Comparison of ENCODE assay signal across 8 mouse cellular contexts in the genomic region with DNA sequence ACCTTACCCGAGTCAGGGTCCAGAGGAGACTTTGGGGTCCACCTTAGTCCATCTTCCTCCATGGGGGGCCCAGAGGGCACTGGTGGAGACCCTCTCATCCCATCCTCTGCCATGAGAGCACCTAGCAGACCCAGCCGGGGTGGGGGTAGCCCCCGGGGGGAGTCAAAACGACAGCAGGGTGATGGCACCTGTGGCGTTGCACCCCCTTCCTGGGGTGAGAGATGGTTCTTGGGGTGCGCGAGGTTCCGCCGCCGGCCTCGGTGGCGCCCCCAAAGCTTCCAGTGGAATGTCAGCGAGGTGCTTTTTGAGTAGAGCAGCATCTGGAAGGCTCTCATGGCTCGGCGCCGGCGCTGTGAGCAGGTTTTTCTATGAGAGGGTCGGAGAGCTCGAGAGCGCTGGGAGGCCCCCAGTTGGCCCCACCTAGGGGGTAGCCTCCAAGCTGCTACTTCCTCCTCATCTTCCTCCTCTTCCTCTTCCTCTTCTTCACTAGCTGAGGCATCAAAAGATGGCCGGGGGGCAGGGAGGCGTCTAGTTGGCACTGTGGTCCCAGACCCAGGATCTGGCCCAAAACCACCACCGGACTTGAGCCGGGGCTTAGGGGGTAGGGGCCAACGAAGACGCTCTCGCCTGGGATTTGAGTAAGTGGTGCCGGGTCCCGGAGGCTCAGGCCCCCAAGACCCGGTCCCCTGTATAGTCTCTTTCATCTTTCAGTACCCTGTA. TPM values are rescaled to one million over a fixed set of nuclear protein-coding genes. Genes with fewer than 3 reads are reported as not detected.
DNase-seq lines count a peak whose midpoint lies in the region; ATAC-seq and TF ChIP-seq lines count a peak whose summit lies in the region.

No protein-coding gene starts in this region.

- peaks cover 26% of the 10 kb centered on the region for H3K4me1 ChIP-seq in heart, embryonic 10.5 days
- peaks cover 0 to 58% of the 10 kb centered on the region in 2 experiments; a peak in 2 of 4 replicates for H3K4me1 ChIP-seq in CH12.LX (ENCODE audit: control insufficient read depth in 1 of 2, insufficient read depth in 2 of 2)
- peaks cover 33% of the 10 kb centered on the region for H3K4me1 ChIP-seq in forebrain, embryonic 13.5 days
- H3K4me1 ChIP-seq in liver, embryonic 13.5 days (replicated peaks) = peaks cover 49% of the 10 kb centered on the region

- H3K4me3 ChIP-seq in heart, embryonic 10.5 days = peak overlapping the region; percentile 90
- H3K4me3 ChIP-seq in CH12.LX (replicated peaks in 1 of 3; ENCODE audit: low read depth in 2 of 3, low read length in 2 of 3, poor library complexity in 1 of 3) = peak overlapping the region; percentile 75 to 96 (median 85)
- H3K4me3 ChIP-seq in forebrain, embryonic 13.5 days = peak overlapping the region; percentile 78
- peak overlapping the region; percentile 90 for H3K4me3 ChIP-seq in liver, embryonic 13.5 days (replicated peaks)

- peak overlapping the region; percentile 100 for H3K4me2 ChIP-seq in CH12.LX (ENCODE audit: insufficient read depth, low read depth, poor library complexity, severe bottlenecking)
- H3K4me2 ChIP-seq in forebrain, embryonic 13.5 days = peak overlapping the region; percentile 97
- H3K4me2 ChIP-seq in liver, embryonic 13.5 days = peak overlapping the region; percentile 81

- H3K36me3 ChIP-seq in heart, embryonic 10.5 days = peaks cover 53% of the 10 kb centered on the region
- peaks cover 38 to 47% of the 10 kb centered on the region in 2 experiments for H3K36me3 ChIP-seq in CH12.LX (replicated peaks in 1 of 2; ENCODE audit: control insufficient read depth in 1 of 2, insufficient read depth in 1 of 2, low read length in 1 of 2)
- peaks cover 51% of the 10 kb centered on the region for H3K36me3 ChIP-seq in forebrain, embryonic 13.5 days (ENCODE audit: poor library complexity, severe bottlenecking)
- H3K36me3 ChIP-seq in liver, embryonic 13.5 days = peaks cover 49% of the 10 kb centered on the region

- TF ChIP-seq CTCF in CH12.LX (conservative IDR thresholded peaks at IDR 0.05 in 1 of 2, IDR thresholded peaks at IDR 0.05 in 1 of 2; ENCODE audit: low read depth in 2 of 2, low read length in 2 of 2) = no peak

- 88% methylated on average over 30 of the region's 30 CpGs for WGBS in heart, embryonic 10.5 days
- WGBS in forebrain, embryonic 13.5 days = 93% methylated on average over 30 of the region's 30 CpGs
- 84% methylated on average over 30 of the region's 30 CpGs for WGBS in liver, embryonic 13.5 days (ENCODE audit: insufficient replicate concordance)

- H3K79me2 ChIP-seq in CH12.LX (replicated peaks; ENCODE audit: control insufficient read depth, extremely low read depth, insufficient read depth, poor library complexity, severe bottlenecking) = peaks cover 42% of the 10 kb centered on the region

- ATAC-seq in forebrain, embryonic 13.5 days = no peak
- no peak for ATAC-seq in liver, embryonic 13.5 days (ENCODE audit: low read depth)

- in situ Hi-C loops in CH12.LX (cut with MboI; ENCODE audit: low pct_ligation_motif_present, low pct_unique_long_range_greater_than_20kb, low sequenced_read_pairs) = loop anchor here (5.0 to 10.0 kb wide), 2 partner anchors 65 to 197 kb away; a partner anchor contains a TSS

- no peaks in the 10 kb centered on the region for H3K9me3 ChIP-seq in heart, embryonic 10.5 days
- no peaks in the 10 kb centered on the region for H3K9me3 ChIP-seq in CH12.LX (replicated peaks; ENCODE audit: low read length)
- H3K9me3 ChIP-seq in forebrain, embryonic 13.5 days (replicated peaks) = no peaks in the 10 kb centered on the region
- H3K9me3 ChIP-seq in liver, embryonic 13.5 days (replicated peaks) = no peaks in the 10 kb centered on the region

- no peak for TF ChIP-seq RAD21 in CH12.LX (IDR thresholded peaks at IDR 0.05; ENCODE audit: low read depth, low read length)

- dilution Hi-C loops in CH12.LX (cut with MboI; ENCODE audit: extremely low pct_ligation_motif_present, extremely low pct_unique_long_range_greater_than_20kb, low sequenced_read_pairs) = no loop called here

- H3K27me3 ChIP-seq in heart, embryonic 10.5 days (ENCODE audit: insufficient read depth, poor library complexity, severe bottlenecking) = peaks cover 15% of the 10 kb centered on the region
- no peaks in the 10 kb centered on the region for H3K27me3 ChIP-seq in CH12.LX (replicated peaks)
- no peaks in the 10 kb centered on the region for H3K27me3 ChIP-seq in forebrain, embryonic 13.5 days
- H3K27me3 ChIP-seq in liver, embryonic 13.5 days = no peaks in the 10 kb centered on the region

- 0 out of 2 replicates have a peak, but pooled peaks have one; percentile 22 for TF ChIP-seq POLR2A in CH12.LX (IDR thresholded peaks at IDR 0.05; ENCODE audit: low read depth, low read length)

- no peak for DNase-seq in heart, embryonic 10.5 days (ENCODE audit: low spot score)
- DNase-seq in heart, adult 8-10 months (ENCODE audit: low spot score) = no peak
- no peak for DNase-seq in CH12.LX (ENCODE audit: extremely low read depth)
- no peak for DNase-seq in liver, embryonic 13.5 days
- DNase-seq in spleen, postnatal 36 days (ENCODE audit: low spot score in 2 of 2) = no peak
- DNase-seq in spleen, adult 18-20 months = no peak
- DNase-seq in testis, postnatal 10 days (ENCODE audit: low spot score) = no peak

- peak overlapping the region; percentile 79 for H3K9ac ChIP-seq in CH12.LX (ENCODE audit: insufficient read depth, low read depth)
- H3K9ac ChIP-seq in forebrain, embryonic 13.5 days = peak overlapping the region; percentile 88; the same call in 1 of the 2 replicates
- H3K9ac ChIP-seq in liver, embryonic 13.5 days = peak overlapping the region; percentile 89

- 0 out of 2 replicates have a peak overlapping the region, but pooled peaks have one; percentile 42 for H3K27ac ChIP-seq in heart, embryonic 10.5 days
- H3K27ac ChIP-seq in CH12.LX (ENCODE audit: insufficient read depth, low read depth) = no peak overlapping the region
- H3K27ac ChIP-seq in forebrain, embryonic 13.5 days = no peak overlapping the region
- peak overlapping the region; percentile 92; the same call in 1 of the 2 replicates for H3K27ac ChIP-seq in liver, embryonic 13.5 days

- no peak for TF ChIP-seq EP300 in CH12.LX (IDR thresholded peaks at IDR 0.05; ENCODE audit: low read length)

TF ChIP-seq in CH12.LX, 34 proteins besides CTCF, POLR2A, EP300 and RAD21 (continues in another document):
- no peak for TF ChIP-seq CHD2 (IDR thresholded peaks at IDR 0.05; ENCODE audit: low read length)
- no peak for TF ChIP-seq MXI1 (IDR thresholded peaks at IDR 0.05; ENCODE audit: low read depth, low read length)
- TF ChIP-seq USF2 (conservative IDR thresholded peaks at IDR 0.05; ENCODE audit: low read depth, low read length) = no peak
- TF ChIP-seq GABPA (IDR thresholded peaks at IDR 0.05; ENCODE audit: insufficient replicate concordance, low read depth, low read length) = no peak
- no peak for TF ChIP-seq TBP (conservative IDR thresholded peaks at IDR 0.05; ENCODE audit: low read depth, low read length)
- TF ChIP-seq BHLHE40 (IDR thresholded peaks at IDR 0.05; ENCODE audit: low read depth, low read length) = no peak
- no peak for TF ChIP-seq KAT2A (IDR thresholded peaks at IDR 0.05; ENCODE audit: insufficient replicate concordance, low read length)

RNA-seq across cellular contexts. Expression of a gene that starts 1.6 kb away (rescaled TPM):
- 95.3 and 108 TPM in 2 replicates for polyA plus RNA-seq in heart, embryonic 10.5 days (2016; fragmentation: Nextera tagmentation; extraction: Ambion mirVana)
- 10 to 100 TPM; 27.2 to 40.0 (median 28.7) TPM for total RNA-seq in heart, adult 8-10 months (2022)
- total RNA-seq in CH12.LX (2012; rRNA removed) (116 and 157 TPM in 2 replicates), CH12.LX (2014; rRNA removed) (256 TPM in 2 replicates)
- 303 and 317 TPM in 2 replicates for polyA plus RNA-seq in CH12.LX (2012; ENCODE audit: insufficient read length, low read depth)
- polyA plus RNA-seq in forebrain, embryonic 13.5 days (2015; fragmentation: Nextera tagmentation; extraction: Ambion mirVana) = 93.7 and 99.6 TPM in 2 replicates
- polyA plus RNA-seq in liver, embryonic 13.5 days (2015; fragmentation: Nextera tagmentation; extraction: Ambion mirVana) = 37.3 and 38.6 TPM in 2 replicates

RNA-seq across cellular contexts. Expression of a gene that starts 5.3 kb away (rescaled TPM):
- 0.25 TPM in 1 of 2 replicates, not detected in the other for polyA plus RNA-seq in heart, embryonic 10.5 days (2016; fragmentation: Nextera tagmentation; extraction: Ambion mirVana)
- 1 to 10 TPM; 2.6 to 4.3 (median 2.9) TPM for total RNA-seq in heart, adult 8-10 months (2022)
- 0.08 and 0.21 TPM in 2 replicates for total RNA-seq in CH12.LX (2012; rRNA removed)
- 0.32 and 0.35 TPM in 2 replicates for total RNA-seq in CH12.LX (2014; rRNA removed)
- 0.63 and 1.0 TPM in 2 replicates for polyA plus RNA-seq in CH12.LX (2012; ENCODE audit: insufficient read length, low read depth)
- polyA plus RNA-seq in forebrain, embryonic 13.5 days (2015; fragmentation: Nextera tagmentation; extraction: Ambion mirVana) = 0.15 and 0.43 TPM in 2 replicates
- 0.10 TPM in 1 of 2 replicates, not detected in the other for polyA plus RNA-seq in liver, embryonic 13.5 days (2015; fragmentation: Nextera tagmentation; extraction: Ambion mirVana)

RNA-seq across cellular contexts. Expression of a gene that starts 8.1 kb away (rescaled TPM):
- 481 and 586 TPM in 2 replicates for polyA plus RNA-seq in heart, embryonic 10.5 days (2016; fragmentation: Nextera tagmentation; extraction: Ambion mirVana)
- 100 to 1,000 TPM; 162 to 194 (median 186) TPM for total RNA-seq in heart, adult 8-10 months (2022)
- 1,622 and 2,071 TPM in 2 replicates for total RNA-seq in CH12.LX (2012; rRNA removed)
- total RNA-seq in CH12.LX (2014; rRNA removed) = 2,161 and 2,200 TPM in 2 replicates
- polyA plus RNA-seq in CH12.LX (2012; ENCODE audit: insufficient read length, low read depth) = 1,500 and 1,728 TPM in 2 replicates
- polyA plus RNA-seq in forebrain, embryonic 13.5 days (2015; fragmentation: Nextera tagmentation; extraction: Ambion mirVana) = 654 and 701 TPM in 2 replicates
- 351 and 453 TPM in 2 replicates for polyA plus RNA-seq in liver, embryonic 13.5 days (2015; fragmentation: Nextera tagmentation; extraction: Ambion mirVana)

RNA-seq across cellular contexts. Expression of a gene that starts 14.3 kb away (rescaled TPM):
- polyA plus RNA-seq in heart, embryonic 10.5 days (2016; fragmentation: Nextera tagmentation; extraction: Ambion mirVana) = 2.0 and 4.4 TPM in 2 replicates
- total RNA-seq in heart, adult 8-10 months (2022) = 1 to 10 TPM; 4.5 to 7.0 (median 6.3) TPM
- total RNA-seq in CH12.LX (2012; rRNA removed) (74.8 and 82.2 TPM in 2 replicates), CH12.LX (2014; rRNA removed) (122 TPM in 2 replicates)
- 235 and 343 TPM in 2 replicates for polyA plus RNA-seq in CH12.LX (2012; ENCODE audit: insufficient read length, low read depth)
- polyA plus RNA-seq in forebrain, embryonic 13.5 days (2015; fragmentation: Nextera tagmentation; extraction: Ambion mirVana) = 4.4 and 5.2 TPM in 2 replicates
- polyA plus RNA-seq in liver, embryonic 13.5 days (2015; fragmentation: Nextera tagmentation; extraction: Ambion mirVana) = 17.3 and 17.4 TPM in 2 replicates

RNA-seq across cellular contexts. Expression of a gene that starts 15.4 kb away (rescaled TPM):
- 3.0 and 4.7 TPM in 2 replicates for polyA plus RNA-seq in heart, embryonic 10.5 days (2016; fragmentation: Nextera tagmentation; extraction: Ambion mirVana)
- total RNA-seq in heart, adult 8-10 months (2022) = 10 to 100 TPM; 14.9 to 19.6 (median 17.5) TPM
- total RNA-seq in CH12.LX (2012; rRNA removed) = not detected in 2 replicates
- not detected in 2 replicates for total RNA-seq in CH12.LX (2014; rRNA removed)
- polyA plus RNA-seq in CH12.LX (2012; ENCODE audit: insufficient read length, low read depth) = 0.26 TPM in 1 of 2 replicates, not detected in the other
- polyA plus RNA-seq in forebrain, embryonic 13.5 days (2015; fragmentation: Nextera tagmentation; extraction: Ambion mirVana) = 1.00 and 1.1 TPM in 2 replicates
- polyA plus RNA-seq in liver, embryonic 13.5 days (2015; fragmentation: Nextera tagmentation; extraction: Ambion mirVana) = 2.1 and 2.6 TPM in 2 replicates

Comparison
In these comparisons a context has a peak if more than half of its experiments do, and no peak if none do; other contexts are left out.
1. H3K27ac ChIP-seq: peak in heart, embryonic 10.5 days (single experiment) and liver, embryonic 13.5 days (single experiment); none in CH12.LX (single experiment) and forebrain, embryonic 13.5 days (single experiment).
2. Peak in every context shown above with its lines, with median percentiles within 50 percentile points of each other: H3K4me3 ChIP-seq, H3K4me2 ChIP-seq and H3K9ac ChIP-seq.